Mouse (Mus musculus) kidney, postnatal 0 days (tissue): ENCODE measurements at regions not wholly inside any gene's neighbourhood (a gene's known extent, or its start where the extent isn't known, plus 50 kb on each side); places are given as distances from the start of the nearest gene placed in this dataset.
"Not testable (repeated sequence)": the region's sequence is repeated elsewhere in the genome, so short reads cannot be mapped to it uniquely, and the experiment has no call there.

Experiments
- ATAC-seq: fragments of 200-750 bp; cut with Nextera tagmentation; replicated peaks from 2 replicates; pipeline ENCODE4 v1.8.0; 2017; ENCODE audit warnings: low read depth, moderate number of reproducible peaks, moderate TSS enrichment, moderate library complexity; ENCODE audit not compliant: low FRiP score
- DNase-seq: peaks from one replicate; pipeline ENCODE4 v3.0.0-alpha.2; 2016; ENCODE audit warnings: low spot score
- H3K27ac ChIP-seq: fragments of 300-500 bp; sonication (generic); 2 replicates; pipeline ENCODE4 v1.5.1; 2014; ENCODE audit warnings: mild to moderate bottlenecking
- H3K27me3 ChIP-seq: fragments of 300-500 bp; sonication (generic); 2 replicates; pipeline ENCODE4 v1.6.1; 2014; ENCODE audit warnings: low read length, mixed read lengths; ENCODE audit not compliant: insufficient read depth
- H3K36me3 ChIP-seq: fragments of 300-500 bp; sonication (generic); 2 replicates; pipeline ENCODE4 v1.6.1; 2014; ENCODE audit warnings: low read length, mixed read lengths; ENCODE audit not compliant: insufficient read depth
- H3K4me1 ChIP-seq: fragments of 300-500 bp; sonication (generic); replicated peaks from 2 replicates; pipeline ENCODE4 v1.6.1; 2014; ENCODE audit warnings: antibody characterized with exemption, low read length, mixed read lengths; ENCODE audit not compliant: insufficient read depth
- H3K4me2 ChIP-seq: fragments of 300-500 bp; sonication (generic); 2 replicates; pipeline ENCODE4 v1.6.1; 2014; ENCODE audit warnings: mild to moderate bottlenecking, low read length, moderate library complexity, mixed read lengths
- H3K4me3 ChIP-seq: fragments of 300-500 bp; sonication (generic); replicated peaks from 2 replicates; pipeline ENCODE4 v1.5.1; 2014; ENCODE audit warnings: low read depth, low read length
- H3K9ac ChIP-seq: fragments of 300-500 bp; sonication (generic); 2 replicates; pipeline ENCODE4 v1.6.1; 2014; ENCODE audit warnings: low read depth, low read length
- H3K9me3 ChIP-seq: fragments of 300-500 bp; sonication (generic); replicated peaks from 2 replicates; pipeline ENCODE4 v1.6.1; 2016; ENCODE audit warnings: low read length, inconsistent platforms, mixed read lengths
- CTCF ChIP-seq: IDR thresholded peaks from 2 replicates; pipeline ENCODE4 v1.5.1; 2016; ENCODE audit warnings: antibody characterized with exemption, low read depth, mild to moderate bottlenecking, moderate library complexity
- WGBS: fragments of 180-500 bp; shearing (Covaris S2); extraction: QIAGEN DNeasy Blood & Tissue Kit; methylation state at CpG from one replicate; pipeline ENCODE4 v1.1.7; 2014; 5-methylcytosine and 5-hydroxymethylcytosine counted together

- 73% methylated on average over 9 of the region's 9 CpGs for WGBS
- no peaks in the 10 kb centered on the region for H3K27me3 ChIP-seq
Observed at GRCm38 (mm10) chr15:93025791-93026190, 249.2 kb downstream of the Gxylt1 start.

GRCm38 (mm10) chr15:93024171-93024570 lies 250.8 kb downstream of the Gxylt1 start:
- Histone ChIP-seq H3K27me3 (no peaks in the 10 kb centered on the region), H3K4me1 (no peaks in the 10 kb centered on the region), H3K36me3 (no peaks in the 10 kb centered on the region), H3K4me2 (no peak overlapping the region), H3K9ac (no peak overlapping the region), H3K9me3 (no peaks in the 10 kb centered on the region), H3K4me3 (no peak overlapping the region), H3K27ac (no peak overlapping the region)
- 23% methylated on average over 6 of the region's 6 CpGs for WGBS
- TF ChIP-seq CTCF: no peak
- DNase-seq (peak; percentile 71), ATAC-seq (0 out of 2 replicates have a peak, but pooled peaks have one; percentile 49)

More at GRCm38 (mm10) chr15:93025791-93026190, 249.2 kb downstream of the Gxylt1 start:
- Histone ChIP-seq H3K36me3 (no peaks in the 10 kb centered on the region), H3K9ac (no peak overlapping the region), H3K4me2 (no peak overlapping the region), H3K4me1 (no peaks in the 10 kb centered on the region), H3K27ac (no peak overlapping the region), H3K9me3 (no peaks in the 10 kb centered on the region), H3K4me3 (no peak overlapping the region)
- no peak for ATAC-seq
- no peak for TF ChIP-seq CTCF
- no peak for DNase-seq

- Histone ChIP-seq H3K4me2 (no peak overlapping the region), H3K27ac (no peak overlapping the region), H3K36me3 (no peaks in the 10 kb centered on the region), H3K9ac (no peak overlapping the region), H3K27me3 (no peaks in the 10 kb centered on the region), H3K9me3 (no peaks in the 10 kb centered on the region), H3K4me3 (no peak overlapping the region), H3K4me1 (no peaks in the 10 kb centered on the region)
- DNase-seq (no peak), ATAC-seq (no peak)
- no peak for TF ChIP-seq CTCF
- WGBS: 52% methylated on average over 5 of the region's 5 CpGs
Observed at GRCm38 (mm10) chr15:93011166-93011565, 263.8 kb downstream of the Gxylt1 start.

GRCm38 (mm10) chr15:93010629-93011028 lies 264.4 kb downstream of the Gxylt1 start:
- H3K4me1 ChIP-seq: no peaks in the 10 kb centered on the region
- ATAC-seq: no peak
- H3K27ac ChIP-seq: no peak overlapping the region
- WGBS: 7% methylated on average over 2 of the region's 2 CpGs
- TF ChIP-seq CTCF: no peak
- no peak overlapping the region for H3K9ac ChIP-seq
- no peak overlapping the region for H3K4me3 ChIP-seq
- no peaks in the 10 kb centered on the region for H3K9me3 ChIP-seq
- H3K4me2 ChIP-seq: no peak overlapping the region
- no peaks in the 10 kb centered on the region for H3K27me3 ChIP-seq
- no peak for DNase-seq
- H3K36me3 ChIP-seq: no peaks in the 10 kb centered on the region

GRCm38 (mm10) chr15:93005751-93006231 lies 269.2 kb downstream of the Gxylt1 start:
- WGBS: 69% methylated on average over 7 of the region's 7 CpGs

GRCm38 (mm10) chr15:93005186-93005585 lies 269.8 kb downstream of the Gxylt1 start:
- H3K27ac ChIP-seq, DNase-seq, H3K4me1 ChIP-seq, H3K36me3 ChIP-seq, ATAC-seq, H3K27me3 ChIP-seq, H3K4me3 ChIP-seq, H3K9ac ChIP-seq, H3K4me2 ChIP-seq, H3K9me3 ChIP-seq: not testable (repeated sequence)
- peak; percentile 21; the same call in 1 of the 2 replicates for TF ChIP-seq CTCF
- WGBS: 87% methylated on average over 5 of the region's 5 CpGs

More at GRCm38 (mm10) chr15:93005751-93006231, 269.2 kb downstream of the Gxylt1 start:
- no peaks in the 10 kb centered on the region for H3K27me3 ChIP-seq
- H3K9me3 ChIP-seq: no peaks in the 10 kb centered on the region
- no peak overlapping the region for H3K4me2 ChIP-seq
- no peak for TF ChIP-seq CTCF
- no peaks in the 10 kb centered on the region for H3K36me3 ChIP-seq
- ATAC-seq (no peak), DNase-seq (no peak)
- H3K4me1 ChIP-seq: 0 out of 2 replicates have a peak, but pooled peaks cover 6% of the 10 kb centered on the region
- no peak overlapping the region for H3K4me3 ChIP-seq
- no peak overlapping the region for H3K27ac ChIP-seq
- H3K9ac ChIP-seq: no peak overlapping the region

GRCm38 (mm10) chr15:93004551-93004950 lies 270.4 kb downstream of the Gxylt1 start:
- 88% methylated on average over 7 of the region's 7 CpGs for WGBS

More at GRCm38 (mm10) chr15:93004551-93004950, 270.4 kb downstream of the Gxylt1 start:
- Histone ChIP-seq H3K9me3 (no peaks in the 10 kb centered on the region), H3K4me3 (no peak overlapping the region), H3K27ac (no peak overlapping the region), H3K4me1 (0 out of 2 replicates have a peak, but pooled peaks cover 6% of the 10 kb centered on the region), H3K4me2 (no peak overlapping the region), H3K36me3 (no peaks in the 10 kb centered on the region), H3K9ac (no peak overlapping the region), H3K27me3 (no peaks in the 10 kb centered on the region)
- TF ChIP-seq CTCF: no peak
- ATAC-seq (no peak), DNase-seq (no peak)
